Mouse (Mus musculus) myocyte (in vitro differentiated cells): ENCODE data around the gene Glrb. TPM values are rescaled to one million over a fixed set of nuclear protein-coding genes. Genes with fewer than 3 reads are reported as not detected.

Source experiments
- H3K27me3 ChIP-seq: one replicate; pipeline ENCODE4 v1.6.1; 2011; ENCODE audit not compliant: control insufficient read depth, insufficient read depth, insufficient read length
- H3K36me3 ChIP-seq: one replicate; pipeline ENCODE4 v1.6.1; 2011; ENCODE audit not compliant: control insufficient read depth, insufficient read depth
- H3K4me2 ChIP-seq: one replicate; pipeline ENCODE4 v1.6.1; 2011; ENCODE audit warnings: low read depth, control low read depth
- H3K4me3 ChIP-seq: one replicate; pipeline ENCODE4 v1.5.1; 2011; ENCODE audit warnings: mild to moderate bottlenecking, control low read depth, moderate library complexity
- H3K79me2 ChIP-seq: one replicate; pipeline ENCODE4 v1.6.1; 2011; ENCODE audit not compliant: control insufficient read depth, insufficient read depth
- H3ac ChIP-seq: one replicate; pipeline ENCODE4 v1.6.1; 2011; ENCODE audit not compliant: control insufficient read depth, insufficient read length
- CEBPB ChIP-seq: IDR thresholded peaks from 2 replicates; pipeline ENCODE4 v1.6.1; 2011; ENCODE audit warnings: mild to moderate bottlenecking, moderate library complexity; ENCODE audit not compliant: poor library complexity, insufficient read depth, severe bottlenecking
- E2F4 ChIP-seq: IDR thresholded peaks from one replicate; pipeline ENCODE4 v1.6.1; 2011; ENCODE audit warnings: mild to moderate bottlenecking, control low read depth, moderate library complexity; ENCODE audit not compliant: insufficient read depth
- MAX ChIP-seq: IDR thresholded peaks from one replicate; pipeline ENCODE4 v1.6.1; 2011; ENCODE audit warnings: low read depth, mild to moderate bottlenecking, control low read depth
- MYOD1 ChIP-seq, 3 experiments: IDR thresholded peaks; one replicate each; pipeline ENCODE4 v1.6.1; 2011; ENCODE audit warnings: control low read depth in 2 of 3, low read depth in 2 of 3, mild to moderate bottlenecking in 2 of 3, moderate library complexity in 1 of 3; ENCODE audit not compliant: insufficient read length in 2 of 3, control insufficient read depth in 1 of 3
- MYOG ChIP-seq, 3 experiments: IDR thresholded peaks; one replicate each; pipeline ENCODE4 v1.6.1; 2011; ENCODE audit warnings: control low read depth in 2 of 3, low read depth in 2 of 3, mild to moderate bottlenecking in 2 of 3; ENCODE audit not compliant: insufficient read length in 2 of 3, control insufficient read depth in 1 of 3, insufficient read depth in 1 of 3
- POLR2A ChIP-seq: IDR thresholded peaks from one replicate; pipeline ENCODE4 v1.6.1; 2011; ENCODE audit warnings: low read depth, mild to moderate bottlenecking, control low read depth, moderate library complexity; ENCODE audit not compliant: insufficient read length
- POLR2AphosphoS2 ChIP-seq: IDR thresholded peaks from one replicate; pipeline ENCODE4 v1.6.1; 2011; ENCODE audit warnings: low read depth, control low read depth; ENCODE audit not compliant: insufficient read length
- REST ChIP-seq: IDR thresholded peaks from one replicate; pipeline ENCODE4 v1.6.1; 2011; ENCODE audit warnings: mild to moderate bottlenecking, control low read depth, moderate library complexity; ENCODE audit not compliant: insufficient read depth, insufficient read length
- SRF ChIP-seq: IDR thresholded peaks from one replicate; pipeline ENCODE4 v1.6.1; 2011; ENCODE audit warnings: low read depth; ENCODE audit not compliant: control insufficient read depth, insufficient read length
- TCF12 ChIP-seq: IDR thresholded peaks from one replicate; pipeline ENCODE4 v1.6.1; 2011; ENCODE audit warnings: mild to moderate bottlenecking, control low read depth; ENCODE audit not compliant: poor library complexity, insufficient read depth, severe bottlenecking
- TCF3 ChIP-seq: IDR thresholded peaks from one replicate; pipeline ENCODE4 v1.6.1; 2011; ENCODE audit warnings: low read depth, control low read depth; ENCODE audit not compliant: insufficient read length
- USF1 ChIP-seq: IDR thresholded peaks from one replicate; pipeline ENCODE4 v1.6.1; 2011; ENCODE audit warnings: low read depth, mild to moderate bottlenecking, control low read depth, moderate library complexity
- polyA plus RNA-seq: library from polyadenylated mRNA; unstranded; fragments of >200 nt; fragmentation: generic; extraction: Trizol; gene quantifications from one replicate; pipeline ENCODE4 v1.2.1, GENCODE M21; 2012; ENCODE audit warnings: missing spikeins

Gene Glrb
- polyA plus RNA-seq, 1 experiment, result 3.4 TPM

DNA sequence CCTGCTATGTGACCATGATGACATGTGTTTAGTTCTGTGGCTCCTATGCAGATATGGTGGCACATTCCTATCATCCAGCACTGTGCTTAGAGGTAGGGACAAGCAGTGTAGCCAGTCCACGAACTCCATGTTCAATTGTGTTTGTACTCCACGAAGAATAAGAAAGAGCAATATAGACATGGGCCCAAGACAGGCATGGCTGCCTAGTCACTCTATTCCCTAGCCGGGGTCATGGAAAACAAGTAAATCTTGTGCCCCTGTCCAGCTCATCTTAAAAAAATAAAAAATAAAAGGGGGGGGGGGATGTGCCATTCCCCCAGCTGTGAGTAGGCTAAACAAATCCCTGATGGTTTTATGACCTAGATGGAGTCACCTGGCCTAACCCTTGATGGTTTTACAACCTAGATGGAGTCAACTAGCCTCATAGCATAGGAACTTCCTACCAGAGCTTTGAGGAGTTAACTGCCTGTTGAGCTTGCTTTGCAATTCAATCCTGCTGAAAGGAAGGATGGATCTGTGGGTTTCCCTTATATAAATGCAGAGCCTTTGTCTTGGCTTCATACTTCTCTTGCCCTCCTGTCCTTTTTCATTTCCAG is 60.5 kb downstream of the Glrb start:
- Histone ChIP-seq H3K4me3 (no peak overlapping the region), H3K27me3 (no peaks in the 10 kb centered on the region), H3ac (no peak overlapping the region), H3K79me2 (no peaks in the 10 kb centered on the region), H3K36me3 (no peaks in the 10 kb centered on the region), H3K4me2 (no peak overlapping the region)
- TF ChIP-seq REST, result no peak
- TF ChIP-seq POLR2AphosphoS2, result no peak
- no peak for TF ChIP-seq MYOG (IDR thresholded peaks at IDR 0.05; ENCODE audit: control insufficient read depth in 1 of 3, insufficient read depth in 1 of 3, insufficient read length in 2 of 3, low read depth in 2 of 3)
- no peak for TF ChIP-seq CEBPB
- no peak for TF ChIP-seq E2F4
- no peak for TF ChIP-seq SRF
- TF ChIP-seq MYOD1 (IDR thresholded peaks at IDR 0.05; ENCODE audit: control insufficient read depth in 1 of 3, insufficient read length in 2 of 3, low read depth in 2 of 3), result no peak
- TF ChIP-seq TCF3, result no peak
- no peak for TF ChIP-seq MAX
- no peak for TF ChIP-seq TCF12
- no peak for TF ChIP-seq USF1
- TF ChIP-seq POLR2A, result no peak

DNA sequence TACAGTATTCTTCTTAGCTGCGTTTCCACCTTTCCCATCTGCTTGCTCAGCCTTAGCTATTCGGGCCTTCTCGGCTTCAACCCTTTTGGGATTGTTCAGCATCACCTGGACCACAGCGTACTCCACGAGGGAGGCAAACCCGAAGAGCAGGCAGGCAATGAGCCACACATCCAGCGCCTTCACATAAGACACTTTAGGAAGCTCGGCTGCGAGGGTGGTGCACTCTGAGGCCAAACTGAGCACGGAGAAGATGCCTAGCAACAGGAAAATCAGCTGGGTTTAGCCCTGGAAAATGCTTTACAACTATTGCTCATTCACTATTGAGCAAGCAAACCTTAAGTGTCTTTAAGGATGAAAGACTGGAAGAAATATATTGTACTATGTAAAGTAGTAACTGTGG is 62.5 kb downstream of the Glrb start:
- Histone ChIP-seq H3K4me2 (no peak overlapping the region), H3ac (no peak overlapping the region), H3K36me3 (no peaks in the 10 kb centered on the region), H3K4me3 (no peak overlapping the region), H3K79me2 (no peaks in the 10 kb centered on the region), H3K27me3 (no peaks in the 10 kb centered on the region)
- no peak for TF ChIP-seq TCF12

- H3ac ChIP-seq, result no peak overlapping the region
- no peak overlapping the region for H3K4me2 ChIP-seq
- H3K27me3 ChIP-seq, result no peaks in the 10 kb centered on the region
- TF ChIP-seq MYOD1 (IDR thresholded peaks at IDR 0.05; ENCODE audit: control insufficient read depth in 1 of 3, insufficient read length in 2 of 3, low read depth in 2 of 3) (no peak), POLR2AphosphoS2 (no peak), TCF3 (no peak)
- no peak overlapping the region for H3K4me3 ChIP-seq
- H3K36me3 ChIP-seq, result no peaks in the 10 kb centered on the region
- no peaks in the 10 kb centered on the region for H3K79me2 ChIP-seq
These were observed 67.8 kb downstream of the Glrb start for GRCm38 (mm10) chr3:80845634-80846033.

DNA sequence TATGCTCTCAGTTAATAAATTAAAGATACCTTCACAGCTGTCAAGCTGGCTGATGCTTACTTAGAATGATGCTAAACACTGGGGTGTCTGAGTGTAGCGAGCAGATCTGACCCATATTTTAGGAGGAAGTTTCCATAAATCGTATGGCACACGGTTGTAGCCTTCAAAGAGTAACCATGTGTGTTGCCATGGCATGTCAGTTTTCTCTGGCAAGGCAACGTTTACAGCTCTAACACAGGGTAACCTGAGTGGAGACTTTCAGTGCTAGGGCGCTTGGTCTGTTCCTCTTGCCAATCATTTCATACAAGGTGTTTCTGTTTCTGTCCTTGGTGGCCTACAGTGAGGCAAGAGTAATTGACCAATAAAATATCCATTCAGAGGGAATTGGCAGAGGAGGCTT is 73.6 kb downstream of the Glrb start:
- Histone ChIP-seq H3K79me2 (no peaks in the 10 kb centered on the region), H3K4me2 (no peak overlapping the region), H3K27me3 (no peaks in the 10 kb centered on the region), H3K4me3 (no peak overlapping the region), H3K36me3 (no peaks in the 10 kb centered on the region), H3ac (no peak overlapping the region)
- TF ChIP-seq MAX, result no peak

DNA sequence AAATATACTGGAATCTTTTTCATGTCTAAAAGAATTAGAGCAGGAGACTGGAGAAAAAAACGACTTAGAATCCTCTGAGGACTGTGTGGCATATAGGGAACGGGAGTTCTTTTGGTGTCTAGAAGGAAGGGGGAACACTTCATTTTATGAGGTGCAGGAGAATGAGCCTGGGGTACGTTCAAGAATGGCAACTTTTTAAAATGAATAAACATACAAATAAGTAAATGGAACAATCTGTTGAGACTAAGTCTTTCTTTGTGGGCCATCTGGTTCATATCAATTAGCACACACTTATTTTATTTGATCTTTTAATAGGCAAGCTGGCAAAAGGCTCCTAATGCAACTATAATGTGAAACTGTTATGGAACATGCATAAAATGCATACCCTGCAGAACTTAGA is 75.9 kb downstream of the Glrb start:
- TF ChIP-seq TCF12 (no peak), MYOG (IDR thresholded peaks at IDR 0.05; ENCODE audit: control insufficient read depth in 1 of 3, insufficient read depth in 1 of 3, insufficient read length in 2 of 3, low read depth in 2 of 3) (no peak), E2F4 (no peak), MYOD1 (IDR thresholded peaks at IDR 0.05; ENCODE audit: control insufficient read depth in 1 of 3, insufficient read length in 2 of 3, low read depth in 2 of 3) (no peak)
- no peak overlapping the region for H3K4me3 ChIP-seq
- no peaks in the 10 kb centered on the region for H3K27me3 ChIP-seq
- H3K36me3 ChIP-seq, result no peaks in the 10 kb centered on the region
- H3K79me2 ChIP-seq, result no peaks in the 10 kb centered on the region
- H3K4me2 ChIP-seq, result no peak overlapping the region
- H3ac ChIP-seq, result no peak overlapping the region

GRCm38 (mm10) chr3:80823975-80824374 is 89.5 kb downstream of the Glrb start:
- Histone ChIP-seq H3K27me3 (no peaks in the 10 kb centered on the region), H3K36me3 (no peaks in the 10 kb centered on the region), H3ac (no peak overlapping the region), H3K4me2 (no peak overlapping the region), H3K79me2 (no peaks in the 10 kb centered on the region), H3K4me3 (no peak overlapping the region)
- TF ChIP-seq MYOD1 (IDR thresholded peaks at IDR 0.05; ENCODE audit: control insufficient read depth in 1 of 3, insufficient read length in 2 of 3, low read depth in 2 of 3), result no peak
- TF ChIP-seq TCF3, result no peak
- TF ChIP-seq TCF12, result no peak
- TF ChIP-seq MAX, result no peak
- no peak for TF ChIP-seq SRF
- TF ChIP-seq E2F4, result no peak
- TF ChIP-seq REST, result no peak
- no peak for TF ChIP-seq MYOG (IDR thresholded peaks at IDR 0.05; ENCODE audit: control insufficient read depth in 1 of 3, insufficient read depth in 1 of 3, insufficient read length in 2 of 3, low read depth in 2 of 3)
- no peak for TF ChIP-seq POLR2A
- TF ChIP-seq CEBPB, result no peak
- no peak for TF ChIP-seq POLR2AphosphoS2
- no peak for TF ChIP-seq USF1
